Mouse (Mus musculus): ENCODE data around the gene Fam160a2. TPM values are rescaled to one million over a fixed set of nuclear protein-coding genes. Genes with fewer than 3 reads are reported as not detected.

Fam160a2 gene
- total RNA-seq (2021): 10 to 100 TPM; 19.5 to 25.2 TPM
- long read RNA-seq, experiment 1, full-length matches to known transcripts: 27 of 36 reads
- long read RNA-seq, experiment 1, partial matches to known transcripts: 3 of 36 reads
- long read RNA-seq, experiment 1, other reads (novel, unspliced or antisense): 6 of 36 reads
- long read RNA-seq, experiment 2, full-length matches to known transcripts: 35 of 48 reads
- long read RNA-seq, experiment 2, partial matches to known transcripts: 2 of 48 reads
- long read RNA-seq, experiment 2, other reads (novel, unspliced or antisense): 11 of 48 reads

GRCm38 (mm10) chr7:105399935-105400624 lies at the start of gene Fam160a2:
TSS of gene Fam160a2 (minus strand) at chr7:105400054.
- DNase-seq: peak; percentile 100
- intact Hi-C loops (cut with DNase I): loop anchor here (5.0 kb wide), 1 partner anchor 227 kb away; no protein-coding TSS in a partner anchor

GRCm38 (mm10) chr7:105445076-105445475 lies 45.2 kb upstream of the Fam160a2 start:
- intact Hi-C loops (cut with DNase I): no loop called here
- DNase-seq: no peak

- no peak for DNase-seq
- intact Hi-C loops (cut with DNase I): no loop called here
Measured at GRCm38 (mm10) chr7:105441426-105441825, 41.6 kb upstream of the Fam160a2 start.

GRCm38 (mm10) chr7:105437979-105438772 lies 38.3 kb upstream of the Fam160a2 start:
- no peak for DNase-seq
- intact Hi-C loops (cut with DNase I): no loop called here

GRCm38 (mm10) chr7:105434798-105435197 lies 34.9 kb upstream of the Fam160a2 start:
- no peak for DNase-seq
- intact Hi-C loops (cut with DNase I): no loop called here

GRCm38 (mm10) chr7:105433859-105434258 lies 34.0 kb upstream of the Fam160a2 start:
- no peak for DNase-seq
- intact Hi-C loops (cut with DNase I): no loop called here

GRCm38 (mm10) chr7:105432058-105432457 lies 32.2 kb upstream of the Fam160a2 start:
- intact Hi-C loops (cut with DNase I): no loop called here
- no peak for DNase-seq

- no peak for DNase-seq
- intact Hi-C loops (cut with DNase I): no loop called here
Measured at GRCm38 (mm10) chr7:105426051-105426450, 26.2 kb upstream of the Fam160a2 start.

GRCm38 (mm10) chr7:105425424-105426043 lies 25.7 kb upstream of the Fam160a2 start, which contains the start of gene Cckbr:
TSS of gene Cckbr (plus strand) at chr7:105425731.
- DNase-seq: no peak
- intact Hi-C loops (cut with DNase I): no loop called here

- intact Hi-C loops (cut with DNase I): no loop called here
- DNase-seq: no peak
Measured at GRCm38 (mm10) chr7:105424368-105424767, 24.5 kb upstream of the Fam160a2 start.

GRCm38 (mm10) chr7:105420903-105421302 lies 21.0 kb upstream of the Fam160a2 start:
- no peak for DNase-seq
- intact Hi-C loops (cut with DNase I): no loop called here

GRCm38 (mm10) chr7:105418106-105418505 lies 18.3 kb upstream of the Fam160a2 start:
- no peak for DNase-seq
- intact Hi-C loops (cut with DNase I): no loop called here

- DNase-seq: no peak
Measured at GRCm38 (mm10) chr7:105416529-105416928, 16.7 kb upstream of the Fam160a2 start.

GRCm38 (mm10) chr7:105414385-105414784 lies 14.5 kb upstream of the Fam160a2 start:
- intact Hi-C loops (cut with DNase I): loop anchor here (5.0 kb wide), 1 partner anchor 242 kb away; no protein-coding TSS in a partner anchor
- no peak for DNase-seq

More at GRCm38 (mm10) chr7:105416529-105416928, 16.7 kb upstream of the Fam160a2 start:
- intact Hi-C loops (cut with DNase I): no loop called here

- intact Hi-C loops (cut with DNase I): loop anchor here (1.0 to 5.0 kb wide), 3 partner anchors 66 to 240 kb away; no protein-coding TSS in a partner anchor
- DNase-seq: peak; percentile 79 to 87
Measured at GRCm38 (mm10) chr7:105411874-105412632, 12.2 kb upstream of the Fam160a2 start.

GRCm38 (mm10) chr7:105406322-105406721 lies 6.5 kb upstream of the Fam160a2 start:
- intact Hi-C loops (cut with DNase I): no loop called here

GRCm38 (mm10) chr7:105404268-105404667 lies 4.4 kb upstream of the Fam160a2 start, which contains the start of gene Cnga4:
TSS of gene Cnga4 (plus strand) at chr7:105404568.
- no peak for DNase-seq
- intact Hi-C loops (cut with DNase I): loop anchor here (5.0 kb wide), 1 partner anchor 223 kb away; no protein-coding TSS in a partner anchor

More at GRCm38 (mm10) chr7:105406322-105406721, 6.5 kb upstream of the Fam160a2 start:
- no peak for DNase-seq

- no peak for DNase-seq
- intact Hi-C loops (cut with DNase I): no loop called here
Measured at GRCm38 (mm10) chr7:105399058-105399934, 558 bp downstream of the Fam160a2 start.

Measured in heart, postnatal 14 days (tissue).